Mouse (Mus musculus) liver, embryonic 15.5 days (tissue): Measurements from ENCODE around the gene Pla2g1b. TPM values are rescaled to one million over a fixed set of nuclear protein-coding genes. Genes with fewer than 3 reads are reported as not detected.
A peak's percentile ranks its signal among the peaks of the same experiment; 100 is the strongest.
"Not testable (repeated sequence)": the region's sequence is repeated elsewhere in the genome, so short reads cannot be mapped to it uniquely, and the experiment has no call there.

Experiments
- ATAC-seq: fragments of 200-750 bp; cut with Nextera tagmentation; 2 replicates; pipeline ENCODE4 v1.8.0; 2017; ENCODE audit warnings: moderate number of reproducible peaks, mild to moderate bottlenecking, moderate library complexity; ENCODE audit not compliant: insufficient read depth
- H3K27ac ChIP-seq: fragments of 300-500 bp; sonication (generic); replicated peaks from 2 replicates; pipeline ENCODE4 v1.5.1; 2015; ENCODE audit warnings: mild to moderate bottlenecking, inconsistent platforms
- H3K27me3 ChIP-seq: fragments of 300-500 bp; sonication (generic); 2 replicates; pipeline ENCODE4 v1.6.1; 2015; ENCODE audit warnings: mild to moderate bottlenecking, inconsistent platforms
- H3K36me3 ChIP-seq: fragments of 300-500 bp; sonication (generic); replicated peaks from 2 replicates; pipeline ENCODE4 v1.6.1; 2015; ENCODE audit warnings: moderate library complexity, mild to moderate bottlenecking, inconsistent platforms
- H3K4me1 ChIP-seq: fragments of 300-500 bp; sonication (generic); replicated peaks from 2 replicates; pipeline ENCODE4 v1.6.1; 2015; ENCODE audit warnings: inconsistent platforms
- H3K4me2 ChIP-seq: fragments of 300-500 bp; sonication (generic); 2 replicates; pipeline ENCODE4 v1.6.1; 2015; ENCODE audit warnings: moderate library complexity, mild to moderate bottlenecking, inconsistent platforms
- H3K4me3 ChIP-seq: fragments of 300-500 bp; sonication (generic); replicated peaks from 2 replicates; pipeline ENCODE4 v1.5.1; 2015; ENCODE audit warnings: mild to moderate bottlenecking, inconsistent platforms
- H3K9ac ChIP-seq: fragments of 300-500 bp; sonication (generic); 2 replicates; pipeline ENCODE4 v1.6.1; 2015; ENCODE audit warnings: moderate library complexity, mild to moderate bottlenecking, inconsistent platforms
- H3K9me3 ChIP-seq: fragments of 300-500 bp; sonication (generic); replicated peaks from 2 replicates; pipeline ENCODE4 v1.6.1; 2016; ENCODE audit warnings: inconsistent platforms
- whole genome bisulfite sequencing: fragments of 180-500 bp; shearing (Covaris S2); methylation state at CpG from one replicate; pipeline ENCODE4 v1.1.7; 2015; ENCODE audit warnings: mixed read lengths; ENCODE audit not compliant: insufficient replicate concordance; 5-methylcytosine and 5-hydroxymethylcytosine counted together
- polyA plus RNA-seq: library from polyadenylated mRNA; unstranded; fragments of >200 nt; fragmentation: Nextera tagmentation; extraction: Ambion mirVana; gene quantifications from 2 replicates; pipeline ENCODE4 v1.2.1, GENCODE M21; 2015

Pla2g1b gene
- polyA plus RNA-seq, 1 experiment from 2014 or later: not detected

DNA sequence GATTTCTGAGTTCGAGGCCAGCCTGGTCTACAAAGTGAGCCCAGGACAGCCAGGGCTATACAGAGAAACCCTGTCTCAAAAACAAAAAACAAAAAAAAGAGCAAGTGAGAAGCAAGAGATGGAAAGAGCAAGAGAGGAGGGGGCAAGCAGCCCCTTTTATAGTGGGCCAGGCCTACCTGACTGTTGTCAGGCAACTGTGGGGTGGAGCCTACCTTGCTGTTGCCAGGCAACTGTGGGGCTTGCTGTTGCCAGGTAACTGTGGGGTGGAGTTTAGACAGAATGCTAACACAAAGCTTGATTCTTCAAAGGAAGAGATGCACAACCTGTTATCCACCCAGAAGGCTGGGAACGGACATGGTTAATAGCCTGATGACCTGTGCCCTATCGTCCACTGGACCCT lies 29.6 kb downstream of the Pla2g1b start:
- not testable (repeated sequence) for H3K4me2 ChIP-seq, H3K27me3 ChIP-seq, H3K9ac ChIP-seq, H3K9me3 ChIP-seq, H3K27ac ChIP-seq, ATAC-seq, H3K36me3 ChIP-seq, H3K4me3 ChIP-seq
- H3K4me1 ChIP-seq: peaks cover 33% of the 10 kb centered on the region
- WGBS: 70% methylated on average over 3 of the region's 3 CpGs

DNA sequence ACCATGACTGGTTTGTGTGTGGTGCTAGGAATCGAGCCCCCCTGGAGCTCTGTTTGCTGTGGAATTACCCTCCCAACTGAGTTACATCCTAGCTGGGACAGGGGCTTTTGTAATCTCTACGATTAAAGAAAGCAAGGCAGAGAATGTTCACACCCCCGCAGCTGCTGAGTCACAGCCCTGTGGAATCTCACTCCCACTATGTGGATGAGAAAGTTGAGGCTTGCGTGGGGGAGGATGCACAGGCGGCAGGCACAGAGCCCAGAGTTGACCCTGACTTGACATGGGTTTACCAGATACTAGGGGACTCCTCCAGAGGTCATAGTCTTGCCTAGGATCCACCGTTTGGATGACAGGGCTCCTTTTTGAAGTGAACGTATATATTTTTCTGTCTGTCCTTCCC lies 31.0 kb downstream of the Pla2g1b start:
- Histone ChIP-seq H3K4me2 (no peak overlapping the region), H3K9ac (no peak overlapping the region), H3K27me3 (peaks cover under 1% of the 10 kb centered on the region; the same call in 1 of the 2 replicates), H3K4me3 (no peak overlapping the region), H3K9me3 (no peaks in the 10 kb centered on the region), H3K36me3 (no peaks in the 10 kb centered on the region), H3K4me1 (peaks cover 19% of the 10 kb centered on the region), H3K27ac (no peak overlapping the region)
- 58% methylated on average over 7 of the region's 7 CpGs for WGBS
- ATAC-seq: no peak

DNA sequence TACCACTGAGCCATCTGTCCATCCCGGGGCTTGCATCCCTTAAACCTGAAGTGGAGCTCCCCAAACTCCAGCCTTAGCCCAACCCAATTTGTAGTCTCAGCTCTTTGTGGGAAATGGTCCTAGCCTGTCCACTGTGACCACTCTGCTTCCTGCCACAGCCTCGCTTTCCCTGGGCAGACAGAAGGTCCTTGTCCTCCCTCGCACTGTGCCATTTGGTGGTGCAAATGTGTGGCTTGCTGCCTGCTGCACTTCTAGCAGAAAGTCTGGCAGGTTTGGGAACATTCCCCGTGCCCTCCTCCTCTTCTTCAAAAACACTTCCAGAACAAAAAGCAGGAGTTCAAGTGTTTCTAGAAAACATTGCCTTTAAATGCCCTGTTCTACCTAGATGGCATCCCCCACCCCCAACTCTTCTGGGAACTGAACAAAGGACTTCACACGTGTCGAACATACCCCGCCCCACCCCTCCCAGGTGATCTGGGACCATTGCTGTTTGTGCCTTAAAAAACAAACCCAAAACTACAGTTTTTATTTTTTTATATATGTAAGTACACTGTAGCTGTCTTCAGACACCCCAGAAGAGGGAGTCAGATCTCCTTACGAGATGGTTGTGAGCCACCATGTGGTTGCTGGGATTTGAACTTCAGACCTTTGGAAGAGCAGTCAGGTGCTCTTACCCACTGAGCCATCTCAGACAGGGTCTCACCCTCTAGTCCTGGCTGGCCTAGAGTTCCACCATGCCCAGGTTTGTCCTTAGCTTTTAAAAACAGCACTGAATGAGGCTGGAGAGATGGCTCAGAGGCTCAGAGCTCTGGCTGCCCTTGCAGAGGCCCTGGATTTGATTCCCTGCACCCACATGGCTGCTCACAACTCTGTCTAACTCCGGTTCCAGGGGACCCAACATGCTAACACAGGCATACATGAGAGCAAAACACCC lies 32.5 kb downstream of the Pla2g1b start:
- peaks cover 6% of the 10 kb centered on the region; the same call in 1 of the 2 replicates for H3K27me3 ChIP-seq
- 48% methylated on average over 9 of the region's 9 CpGs for WGBS
- H3K4me2 ChIP-seq: no peak overlapping the region
- no peak overlapping the region for H3K9ac ChIP-seq
- peaks cover 15% of the 10 kb centered on the region for H3K4me1 ChIP-seq
- no peak for ATAC-seq
- no peaks in the 10 kb centered on the region for H3K36me3 ChIP-seq
- H3K9me3 ChIP-seq: no peaks in the 10 kb centered on the region
- no peak overlapping the region for H3K27ac ChIP-seq
- no peak overlapping the region for H3K4me3 ChIP-seq

DNA sequence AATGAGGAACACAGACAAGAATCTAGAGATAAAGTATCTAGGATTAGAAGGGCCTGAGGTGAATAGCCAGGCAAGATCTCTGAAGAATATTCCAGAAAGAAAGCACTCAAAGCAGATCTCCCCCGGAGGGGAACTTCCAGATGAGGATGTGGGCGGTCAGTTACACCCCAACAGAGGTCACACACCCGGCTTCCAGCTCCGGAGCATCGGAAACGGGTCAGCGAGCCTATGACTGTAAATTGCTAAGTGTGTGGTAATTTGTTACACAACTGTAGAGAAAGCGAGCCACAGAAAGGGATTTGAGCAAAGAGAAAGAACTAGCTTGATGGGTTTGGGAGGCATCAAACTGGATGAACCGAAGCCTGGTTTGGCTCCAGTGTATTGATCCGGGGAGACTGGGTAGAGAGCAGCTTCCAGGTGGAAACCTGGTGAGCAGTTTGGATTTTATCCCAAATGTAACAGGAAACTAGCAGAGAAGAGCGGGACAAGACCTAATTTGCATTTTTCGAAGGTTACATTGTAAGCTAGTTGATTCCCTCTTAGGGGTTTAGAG lies 34.4 kb downstream of the Pla2g1b start:
- Histone ChIP-seq H3K27ac (no peak overlapping the region), H3K9me3 (no peaks in the 10 kb centered on the region)
- no peak for ATAC-seq

DNA sequence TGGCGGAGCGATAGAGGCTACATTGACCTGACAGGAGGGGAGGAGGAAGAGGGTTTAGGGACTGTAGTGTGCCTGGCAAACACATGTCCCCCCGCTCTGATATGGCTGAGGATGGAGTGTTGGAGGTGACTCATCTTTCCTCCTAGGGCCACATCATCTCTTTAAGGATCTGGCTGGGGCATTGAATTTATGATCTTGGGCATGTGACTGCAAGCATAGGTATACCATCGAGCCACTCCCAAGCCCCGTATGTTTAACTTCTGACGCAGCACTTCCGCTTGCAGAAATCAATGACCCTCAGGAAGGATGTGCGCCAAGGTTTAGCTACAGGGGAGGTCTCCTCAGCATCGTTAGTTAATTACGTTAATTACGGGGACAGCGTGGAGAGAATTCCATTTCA lies 37.0 kb downstream of the Pla2g1b start:
- H3K9ac ChIP-seq: no peak overlapping the region
- no peak overlapping the region for H3K4me3 ChIP-seq
- H3K9me3 ChIP-seq: no peaks in the 10 kb centered on the region
- H3K4me1 ChIP-seq: peaks cover 33% of the 10 kb centered on the region
- no peak for ATAC-seq
- H3K4me2 ChIP-seq: no peak overlapping the region
- no peak overlapping the region for H3K27ac ChIP-seq
- 60% methylated on average over 12 of the region's 12 CpGs for WGBS
- H3K27me3 ChIP-seq: peaks cover 14% of the 10 kb centered on the region; the same call in 1 of the 2 replicates
- no peaks in the 10 kb centered on the region for H3K36me3 ChIP-seq

More for the DNA sequence above, 34.4 kb downstream of the Pla2g1b start:
- H3K4me1 ChIP-seq: peaks cover 14% of the 10 kb centered on the region
- no peak overlapping the region for H3K9ac ChIP-seq
- no peak overlapping the region; the same call in 1 of the 2 replicates for H3K4me2 ChIP-seq
- 56% methylated on average over 12 of the region's 12 CpGs for WGBS
- H3K4me3 ChIP-seq: no peak overlapping the region
- H3K27me3 ChIP-seq: 0 out of 2 replicates have a peak, but pooled peaks cover 6% of the 10 kb centered on the region
- H3K36me3 ChIP-seq: no peaks in the 10 kb centered on the region

DNA sequence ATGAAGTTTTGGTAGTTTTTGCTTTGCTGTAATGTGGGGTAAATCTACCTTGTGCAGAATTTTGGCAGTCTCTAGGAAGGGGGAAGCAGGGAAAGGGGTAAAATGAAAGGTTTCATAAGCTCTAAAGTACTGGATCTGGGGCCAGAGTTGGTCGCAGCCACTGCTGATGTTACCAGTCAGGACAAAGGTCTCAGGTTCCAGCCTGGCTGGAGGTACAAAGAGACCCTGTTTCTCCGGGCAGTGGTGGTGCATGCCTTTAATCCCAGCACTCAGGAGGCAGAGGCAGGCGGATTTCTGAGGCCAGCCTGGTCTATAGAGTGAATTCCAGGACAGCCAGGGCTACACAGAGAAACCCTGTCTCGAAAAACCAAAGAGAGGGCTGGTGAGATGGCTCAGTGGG lies 39.6 kb downstream of the Pla2g1b start:
- peaks cover 48% of the 10 kb centered on the region for H3K4me1 ChIP-seq
- WGBS: 59% methylated on average over 4 of the region's 4 CpGs
- not testable (repeated sequence) for H3K36me3 ChIP-seq, ATAC-seq, H3K9me3 ChIP-seq, H3K27ac ChIP-seq, H3K9ac ChIP-seq, H3K4me3 ChIP-seq, H3K4me2 ChIP-seq
- peaks cover 14% of the 10 kb centered on the region for H3K27me3 ChIP-seq

DNA sequence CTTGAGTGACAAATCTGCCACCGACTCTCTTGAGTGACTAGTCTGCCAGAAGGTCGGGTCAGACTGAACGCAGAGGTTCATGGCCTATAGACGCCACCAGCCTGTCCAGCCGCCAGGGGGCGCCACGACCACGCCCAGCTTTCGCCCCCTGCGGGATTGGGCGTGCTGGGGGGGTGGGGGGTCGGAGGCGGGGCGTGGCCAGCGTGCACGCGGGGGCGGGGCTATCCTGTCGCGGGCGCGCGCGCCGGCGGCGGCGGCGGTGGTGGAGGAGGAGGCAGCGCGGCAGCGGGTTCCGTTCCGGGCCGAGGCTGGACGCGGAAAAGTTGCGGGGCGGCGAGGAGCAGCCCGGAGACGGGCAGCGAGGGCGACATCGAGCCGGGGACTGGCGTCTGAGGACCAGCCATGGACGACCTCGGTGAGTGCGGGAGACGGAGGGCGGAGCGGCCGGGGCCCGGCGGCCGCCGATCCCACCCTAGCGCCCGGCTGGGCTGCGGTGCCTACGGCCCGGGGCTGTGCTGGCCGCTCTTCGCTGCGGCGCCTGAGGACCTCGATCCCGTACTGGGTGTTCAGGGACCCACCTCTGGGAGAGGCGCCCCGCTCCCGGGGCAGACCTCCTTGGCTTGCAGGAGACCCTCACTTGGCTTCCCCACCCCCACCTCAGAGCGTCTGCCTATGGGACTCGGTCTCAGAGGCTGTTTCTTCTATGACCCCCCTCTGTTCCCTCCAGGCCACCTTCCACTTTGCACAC lies 40.6 kb downstream of the Pla2g1b start, which contains the start of gene Pxn:
Gene Pxn, plus strand, starts transcription at position 223 of the 748 bp plus-strand sequence.
- H3K36me3 ChIP-seq: no peaks in the 10 kb centered on the region
- H3K9me3 ChIP-seq: no peaks in the 10 kb centered on the region
- WGBS: under 1% methylated on average over 58 of the region's 74 CpGs
- peak within 1 kb of the TSS; percentile 99 for H3K4me2 ChIP-seq
- peak within 1 kb of the TSS; percentile 62; the same call in 1 of the 2 replicates for H3K27ac ChIP-seq
- peak within 1 kb of the TSS; percentile 85 for H3K9ac ChIP-seq
- peaks cover 14% of the 10 kb centered on the region for H3K27me3 ChIP-seq
- peaks cover 53% of the 10 kb centered on the region for H3K4me1 ChIP-seq
- H3K4me3 ChIP-seq: peak within 1 kb of the TSS; percentile 80
- peak; percentile 84 for ATAC-seq

DNA sequence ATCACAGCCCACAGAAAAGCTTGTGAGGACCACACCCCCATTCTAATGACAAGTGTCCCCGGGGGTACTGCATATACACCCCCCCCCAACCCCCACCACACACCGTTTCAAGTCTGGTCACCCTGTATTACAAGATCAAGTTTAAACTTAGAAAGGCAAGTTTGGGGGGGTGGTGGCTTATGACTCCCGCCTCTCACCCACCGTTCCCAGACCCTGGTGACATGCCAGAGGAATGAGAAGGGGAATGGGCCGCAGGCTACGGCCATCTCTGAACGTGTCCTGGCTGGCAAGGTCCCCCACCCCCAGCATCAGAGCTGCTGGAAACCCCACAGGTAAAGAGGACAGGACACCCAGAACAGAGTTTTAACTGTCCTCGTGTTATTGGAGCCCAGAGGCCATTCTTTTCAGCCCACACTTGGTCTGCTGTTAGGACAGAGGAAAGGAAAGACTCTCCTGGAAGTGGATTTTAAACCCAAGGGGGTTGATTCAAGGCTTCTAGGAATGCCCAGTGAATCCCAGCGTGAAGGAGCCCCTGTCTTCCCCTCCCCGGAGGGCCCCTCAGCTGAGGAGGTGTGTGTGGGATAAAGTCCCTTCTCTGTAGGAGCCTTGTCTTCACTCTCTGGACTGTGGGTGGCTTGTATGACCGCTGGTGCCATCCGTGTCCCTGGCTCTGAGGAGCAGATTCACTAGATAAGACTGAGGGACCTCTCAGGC lies 41.4 kb downstream of the Pla2g1b start:
- H3K4me3 ChIP-seq: peak overlapping the region; percentile 80
- H3K27me3 ChIP-seq: peaks cover 14% of the 10 kb centered on the region
- peak overlapping the region; percentile 85 for H3K9ac ChIP-seq
- no peak overlapping the region; the same call in 1 of the 2 replicates for H3K27ac ChIP-seq
- H3K36me3 ChIP-seq: no peaks in the 10 kb centered on the region
- H3K9me3 ChIP-seq: no peaks in the 10 kb centered on the region
- ATAC-seq: no peak
- peaks cover 61% of the 10 kb centered on the region for H3K4me1 ChIP-seq
- 10% methylated on average over 12 of the region's 12 CpGs for WGBS
- peak overlapping the region; percentile 99 for H3K4me2 ChIP-seq

DNA sequence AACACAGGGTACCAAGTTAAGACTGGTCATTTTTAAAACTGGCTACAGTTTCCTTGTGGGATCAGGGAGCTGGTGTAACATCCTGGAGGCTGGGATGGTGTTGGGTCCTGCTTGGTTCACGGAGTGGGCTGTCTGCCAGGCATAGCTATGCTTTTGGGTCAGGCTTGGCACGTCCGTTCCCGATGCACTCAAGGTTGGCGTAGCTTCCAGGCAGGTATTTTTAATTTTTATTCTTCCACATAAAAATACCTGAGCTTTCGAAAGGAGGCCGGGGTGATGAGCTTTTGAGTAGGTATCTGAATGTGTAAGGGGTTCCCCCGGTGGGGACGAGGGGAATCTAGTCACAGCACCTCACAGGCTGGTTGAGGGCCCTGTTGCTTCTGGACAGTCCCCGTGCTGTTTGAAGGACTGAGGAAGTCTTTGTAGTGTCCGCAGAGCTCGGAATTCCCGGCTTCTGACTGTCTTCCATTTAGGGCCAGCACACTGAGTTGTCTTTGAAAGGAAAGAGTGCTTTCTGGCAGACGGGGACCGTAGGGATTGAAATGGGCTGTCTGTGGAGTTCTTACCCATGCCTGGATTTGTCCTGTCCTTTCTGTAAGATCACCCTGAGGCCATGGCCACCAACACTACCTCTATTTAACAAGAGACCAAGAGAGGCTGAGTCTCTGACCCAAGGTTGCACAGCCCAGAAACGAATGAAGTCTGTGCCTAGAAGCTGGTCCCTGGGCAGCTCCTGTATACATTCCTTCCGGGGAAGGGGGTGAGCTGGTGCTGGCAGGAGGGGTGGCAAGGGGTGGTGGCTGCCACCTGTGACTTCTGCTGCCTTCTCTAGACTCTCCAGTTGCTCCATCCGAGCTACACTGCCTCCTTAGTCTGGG lies 42.2 kb downstream of the Pla2g1b start:
- WGBS: 48% methylated on average over 18 of the region's 18 CpGs
- Histone ChIP-seq H3K9ac (peak overlapping the region; percentile 35; the same call in 1 of the 2 replicates), H3K36me3 (no peaks in the 10 kb centered on the region), H3K27ac (peak overlapping the region; percentile 38; the same call in 1 of the 2 replicates), H3K9me3 (no peaks in the 10 kb centered on the region), H3K27me3 (peaks cover 11% of the 10 kb centered on the region), H3K4me3 (peak overlapping the region; percentile 80), H3K4me2 (peak overlapping the region; percentile 99), H3K4me1 (peaks cover 65% of the 10 kb centered on the region)
- no peak for ATAC-seq

DNA sequence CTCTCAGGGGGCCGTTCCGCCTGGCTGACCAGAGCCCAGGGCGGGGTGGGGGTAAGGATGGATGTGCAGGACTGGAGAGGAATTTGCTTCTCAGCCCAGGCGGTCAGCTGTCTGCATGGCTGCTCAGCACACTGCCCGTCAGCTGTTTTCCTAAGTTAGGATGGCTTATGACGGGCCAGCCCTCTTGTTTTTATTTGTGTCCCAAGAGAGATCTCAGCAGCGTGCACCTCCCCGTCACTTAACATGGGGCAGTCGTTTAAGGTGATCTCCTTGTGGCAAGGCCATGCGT lies 42.7 kb downstream of the Pla2g1b start:
- peak overlapping the region; percentile 35; the same call in 1 of the 2 replicates for H3K9ac ChIP-seq
- peak overlapping the region; percentile 80 for H3K4me3 ChIP-seq
- no peaks in the 10 kb centered on the region for H3K36me3 ChIP-seq
- peaks cover 71% of the 10 kb centered on the region for H3K4me1 ChIP-seq
- H3K27me3 ChIP-seq: peaks cover 8% of the 10 kb centered on the region
- 44% methylated on average over 10 of the region's 10 CpGs for WGBS
- ATAC-seq: no peak
- H3K27ac ChIP-seq: peak overlapping the region; percentile 38; the same call in 1 of the 2 replicates
- H3K4me2 ChIP-seq: peak overlapping the region; percentile 99
- H3K9me3 ChIP-seq: no peaks in the 10 kb centered on the region
